Mouse (Mus musculus) C2C12 (cell line): ENCODE data around the gene Ankfn1.

ENCODE experiments used
- CTCF ChIP-seq: IDR thresholded peaks from one replicate; pipeline ENCODE4 v1.5.1; 2011; ENCODE audit not compliant: control insufficient read depth, insufficient read depth, insufficient read length
- MAX ChIP-seq: IDR thresholded peaks from one replicate; pipeline ENCODE4 v1.6.1; 2011; ENCODE audit warnings: mild to moderate bottlenecking, control low read depth
- MYOD1 ChIP-seq: IDR thresholded peaks from one replicate; pipeline ENCODE4 v1.6.1; 2011; ENCODE audit warnings: low read depth; ENCODE audit not compliant: control insufficient read depth, insufficient read length

- no peak for TF ChIP-seq MYOD1
- TF ChIP-seq CTCF, result no peak
- TF ChIP-seq MAX, result no peak
These were observed 198.3 kb downstream of the Ankfn1 start for GRCm38 (mm10) chr11:89579111-89579510.
